Mouse (Mus musculus): ENCODE measurements at regions not wholly inside any gene's neighbourhood (a gene's known extent, or its start where the extent isn't known, plus 50 kb on each side); places are given as distances from the start of the nearest gene placed in this dataset.

- no peak for TF ChIP-seq CTCF (IDR thresholded peaks at IDR 0.05; ENCODE audit: low read depth)
- no peak for TF ChIP-seq EP300 (IDR thresholded peaks at IDR 0.05; ENCODE audit: low read depth)
Observed at GRCm38 (mm10) chr17:45226486-45226885, 207.1 kb downstream of the Cdc5l start.
